Mouse (Mus musculus) left cerebral cortex, adult 2 months (tissue): ENCODE results near the gene Pla2g3. TPM values are rescaled to one million over a fixed set of nuclear protein-coding genes. Genes with fewer than 3 reads are reported as not detected.

ENCODE experiments used
- DNase-seq, 2 experiments: peaks; one replicate each; pipeline ENCODE4 v3.0.0; 2021 to 2022; ENCODE audit warnings: low spot score in 2 of 2, mixed read lengths in 1 of 2; ENCODE audit errors: extremely low spot score in 1 of 2
- H3K27ac ChIP-seq: fragments of 200-600 bp; 2 replicates; pipeline ENCODE4 v1.8.1; 2022
- H3K4me3 ChIP-seq: fragments of 200-600 bp; 2 replicates; pipeline ENCODE4 v1.8.1; 2022
- CTCF ChIP-seq: fragments of 200-600 bp; IDR thresholded peaks from 2 replicates; pipeline ENCODE4 v1.8.1; 2022; ENCODE audit warnings: antibody characterized with exemption, mild to moderate bottlenecking, moderate library complexity
- intact Hi-C: fragments of 180-260 bp; cut with DNase I; formaldehyde crosslinking; loops from one replicate; pipeline ENCODE4 v1.15.1; 2025
- long read RNA-seq, 2 experiments: library from polyadenylated mRNA; stranded (forward); transcript quantifications; one replicate each; pipeline ENCODE4 v2.0.0; 2021; ENCODE audit warnings: borderline mapping rate in 2 of 2
- total RNA-seq, 2 experiments: library from RNA; stranded (reverse); gene quantifications; 2 replicates each; pipeline ENCODE4 v1.2.3; 2021

Pla2g3 gene
- total RNA-seq, result 1 to 10 TPM; 3.8 to 4.1 TPM
- long read RNA-seq, experiment 1, partial matches to known transcripts, result 1 of 12 reads
- long read RNA-seq, experiment 1, other reads (novel, unspliced or antisense), result 9 of 12 reads
- long read RNA-seq, experiment 2, partial matches to known transcripts, result 0 of 9 reads
- long read RNA-seq, experiment 2, other reads (novel, unspliced or antisense), result 8 of 9 reads

DNA sequence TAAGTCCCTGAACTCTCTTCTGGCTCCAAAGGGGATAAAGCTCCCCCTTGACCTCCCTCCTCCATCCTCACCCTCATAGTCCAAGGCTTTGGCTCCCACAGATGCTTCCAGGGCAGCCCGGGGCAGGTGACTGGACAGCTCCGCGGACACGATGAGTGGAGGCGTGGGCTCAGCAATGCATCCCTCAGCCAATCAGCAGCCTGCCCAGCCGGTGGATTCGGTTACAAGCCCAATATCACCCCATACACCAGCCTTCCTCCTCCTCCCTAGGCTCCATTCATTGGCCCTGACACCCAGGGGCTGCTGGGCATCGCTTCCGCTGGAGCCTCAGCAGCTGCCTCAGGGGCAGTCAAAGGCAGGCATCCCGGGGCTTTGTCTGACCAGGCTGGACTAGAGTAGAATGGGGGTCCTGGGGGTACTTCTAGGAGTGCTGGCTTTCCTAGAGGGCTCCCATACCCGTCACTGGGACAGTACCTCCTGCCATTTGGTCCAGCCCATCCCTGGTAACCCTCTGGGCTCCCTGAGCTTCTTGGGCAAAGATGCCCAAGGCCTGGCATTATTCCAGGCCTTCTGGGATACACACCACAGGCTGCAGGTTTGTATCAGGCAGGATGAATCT is at the start of gene Pla2g3:
Gene Pla2g3 (plus strand): TSS at position 333 of the 619 bp plus-strand sequence.
- intact Hi-C loops, result no loop called here
- Histone ChIP-seq H3K4me3 (no peak within 1 kb of the TSS), H3K27ac (no peak within 1 kb of the TSS)
- no peak for DNase-seq
- TF ChIP-seq CTCF, result no peak

DNA sequence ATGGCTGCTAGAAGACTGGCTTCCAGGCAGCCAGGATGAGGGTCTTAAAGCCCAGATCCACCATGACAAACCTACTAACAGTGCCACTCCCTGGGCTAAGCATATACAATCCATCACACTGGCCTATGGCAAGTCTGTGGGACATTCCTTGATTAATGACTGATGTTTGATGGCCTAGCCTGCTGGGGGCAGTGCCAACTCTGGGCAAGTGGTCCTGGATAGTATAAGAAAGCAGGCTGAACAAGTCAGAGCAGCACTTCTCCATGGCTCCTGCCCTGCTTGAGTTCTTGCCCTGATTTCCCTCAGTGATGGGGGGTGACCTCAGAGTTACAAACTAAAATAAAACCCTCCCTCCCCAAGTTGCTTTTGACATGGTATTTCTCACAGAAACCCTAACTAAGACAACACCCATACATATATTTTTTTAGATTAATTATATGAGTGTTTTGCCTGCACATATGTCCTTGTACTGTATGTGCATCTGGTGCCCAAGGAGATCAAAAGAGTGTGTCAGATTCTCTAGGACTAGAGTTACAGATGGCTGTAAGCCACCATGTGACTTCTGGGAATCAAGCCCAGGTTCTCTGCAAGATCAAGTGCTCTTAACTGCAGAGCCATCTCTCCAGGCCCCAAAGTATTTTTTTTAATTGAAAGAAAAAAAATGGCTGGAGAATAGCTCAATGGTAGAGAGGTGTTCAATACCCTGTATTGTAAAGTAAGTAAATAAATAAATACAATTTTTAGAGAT is 46.2 kb upstream of the Pla2g3 start:
- no peak for TF ChIP-seq CTCF
- intact Hi-C loops, result no loop called here
- Histone ChIP-seq H3K4me3 (no peak overlapping the region), H3K27ac (no peak overlapping the region)
- no peak for DNase-seq

- H3K4me3 ChIP-seq, result no peak overlapping the region
- intact Hi-C loops, result no loop called here
- TF ChIP-seq CTCF, result no peak
- no peak for DNase-seq
- H3K27ac ChIP-seq, result no peak overlapping the region
These were observed 45.4 kb upstream of the Pla2g3 start for GRCm38 (mm10) chr11:3442677-3443076.

GRCm38 (mm10) chr11:3443091-3443490 is 45.0 kb upstream of the Pla2g3 start:
- H3K27ac ChIP-seq, result no peak overlapping the region
- no peak for TF ChIP-seq CTCF
- intact Hi-C loops, result no loop called here
- no peak overlapping the region for H3K4me3 ChIP-seq
- DNase-seq, result no peak

- intact Hi-C loops, result no loop called here
- DNase-seq, result no peak
- Histone ChIP-seq H3K4me3 (no peak overlapping the region), H3K27ac (no peak overlapping the region)
- TF ChIP-seq CTCF, result no peak
These were observed 43.2 kb upstream of the Pla2g3 start for GRCm38 (mm10) chr11:3444875-3445274.

DNA sequence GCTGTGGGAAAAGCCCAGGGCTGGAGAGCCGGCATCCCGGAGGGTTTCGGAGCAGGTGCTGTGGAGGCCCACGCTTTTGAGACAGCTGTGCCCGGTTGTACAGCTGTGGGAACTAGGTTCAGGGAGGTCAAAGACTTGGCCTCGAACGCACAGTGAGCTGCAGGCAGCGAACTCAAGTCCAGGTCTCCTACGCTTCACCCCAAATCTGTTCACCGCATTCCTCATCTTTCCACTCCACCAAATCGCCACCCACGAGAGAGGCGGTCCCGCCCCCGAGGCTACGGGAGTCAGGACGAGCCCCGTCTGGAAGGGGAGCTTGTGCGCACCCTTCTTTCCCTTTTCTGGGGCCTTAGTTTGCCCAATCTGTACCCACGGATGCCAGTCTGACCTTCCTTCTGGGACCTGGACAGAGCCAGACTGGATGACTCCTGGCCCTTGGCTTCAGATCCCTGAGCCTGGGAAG is 36.4 kb upstream of the Pla2g3 start:
- Histone ChIP-seq H3K4me3 (peak overlapping the region; percentile 62), H3K27ac (peak overlapping the region; percentile 96)
- peak in 1 of 2 experiments; percentile 50 for DNase-seq
- TF ChIP-seq CTCF, result no peak
- intact Hi-C loops, result loop anchor here (2.0 kb wide), 1 partner anchor 65 kb away; no protein-coding TSS in a partner anchor

GRCm38 (mm10) chr11:3452167-3452639 is 35.9 kb upstream of the Pla2g3 start, which contains the start of gene Rnf185:
TSS of gene Rnf185 (minus strand) at chr11:3452363.
- TF ChIP-seq CTCF, result no peak
- peak within 1 kb of the TSS; percentile 96 for H3K27ac ChIP-seq
- peak within 1 kb of the TSS; percentile 62 for H3K4me3 ChIP-seq
- peak; percentile 92 to 93 for DNase-seq
- intact Hi-C loops, result loop anchor here (2.0 kb wide), 1 partner anchor 65 kb away; no protein-coding TSS in a partner anchor

GRCm38 (mm10) chr11:3452769-3453168 is 35.3 kb upstream of the Pla2g3 start:
- DNase-seq, result peak in 1 of 2 experiments; percentile 18
- intact Hi-C loops, result loop anchor here (2.0 kb wide), 1 partner anchor 66 kb away; no protein-coding TSS in a partner anchor
- Histone ChIP-seq H3K27ac (peak overlapping the region; percentile 96), H3K4me3 (peak overlapping the region; percentile 62)
- TF ChIP-seq CTCF, result no peak

DNA sequence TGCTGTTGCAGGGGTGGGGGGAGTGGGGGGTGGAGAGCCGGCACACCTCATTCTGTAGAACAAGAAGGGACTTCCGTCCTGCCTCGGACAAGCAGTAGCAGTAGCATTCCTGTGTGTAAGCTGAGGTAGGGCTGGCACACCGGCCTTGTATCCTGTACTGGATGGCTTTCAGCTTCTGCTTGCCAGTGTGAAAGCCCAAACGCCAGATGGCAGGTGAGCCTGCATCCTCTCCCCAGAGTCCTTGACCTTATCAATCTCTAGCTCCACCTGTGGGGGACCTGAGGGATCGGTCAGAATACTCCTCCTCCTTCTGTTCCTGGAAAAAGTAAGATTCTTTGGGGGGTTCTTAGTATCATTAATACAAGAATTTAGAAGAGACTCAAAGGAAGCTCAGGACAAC is 34.6 kb upstream of the Pla2g3 start:
- intact Hi-C loops, result loop anchor here (2.0 kb wide), 1 partner anchor 67 kb away; no protein-coding TSS in a partner anchor
- H3K4me3 ChIP-seq, result peak overlapping the region; percentile 62
- no peak overlapping the region for H3K27ac ChIP-seq
- peak; percentile 9 for TF ChIP-seq CTCF
- DNase-seq, result no peak

DNA sequence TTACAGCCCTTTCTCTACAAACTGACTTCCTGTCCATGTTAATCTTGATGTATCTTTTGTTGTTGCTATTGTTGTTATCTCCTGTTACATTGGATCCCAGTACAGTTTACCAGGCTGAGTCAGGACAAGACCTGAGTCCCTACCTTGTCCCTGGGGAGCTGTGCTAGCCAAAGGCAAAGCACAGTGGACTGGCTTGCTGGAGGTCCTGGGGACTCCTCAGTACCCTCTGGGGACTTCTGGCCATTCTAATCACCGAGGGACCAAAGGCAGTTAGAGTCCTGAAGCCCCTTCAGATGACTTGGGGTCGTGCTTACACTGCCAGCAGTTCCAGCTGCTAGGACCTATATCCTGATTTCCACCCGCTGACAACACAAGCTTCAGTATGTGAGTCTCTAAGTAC is 33.6 kb upstream of the Pla2g3 start:
- intact Hi-C loops, result no loop called here
- TF ChIP-seq CTCF, result no peak
- Histone ChIP-seq H3K4me3 (no peak overlapping the region), H3K27ac (no peak overlapping the region)
- no peak for DNase-seq

GRCm38 (mm10) chr11:3456354-3456753 is 31.7 kb upstream of the Pla2g3 start:
- peak; percentile 82 for TF ChIP-seq CTCF
- intact Hi-C loops, result no loop called here
- peak; percentile 62 to 70 for DNase-seq
- Histone ChIP-seq H3K4me3 (no peak overlapping the region), H3K27ac (no peak overlapping the region)
